Mouse (Mus musculus) frontal cortex, postnatal 36 days (tissue): ENCODE measurements at regions not wholly inside any gene's neighbourhood (a gene's known extent, or its start where the extent isn't known, plus 50 kb on each side); places are given as distances from the start of the nearest gene placed in this dataset.

Experiments used
- DNase-seq, 2 experiments: peaks; one replicate each; pipeline ENCODE4 v3.0.0; 2022; ENCODE audit warnings: low spot score in 2 of 2

- no peak for DNase-seq
Measured at GRCm38 (mm10) chr2:92752156-92752555, 152.6 kb downstream of the Chst1 start.

- DNase-seq: no peak
Measured at GRCm38 (mm10) chr2:92752794-92753193, 153.3 kb downstream of the Chst1 start.

- peak in 1 of 2 experiments; percentile 24 for DNase-seq
Measured at GRCm38 (mm10) chr2:92754505-92755280, 155.2 kb downstream of the Chst1 start.

GRCm38 (mm10) chr2:92756491-92756890 is 157.0 kb downstream of the Chst1 start:
- DNase-seq: no peak

- DNase-seq: no peak
Measured at GRCm38 (mm10) chr2:92758775-92759174, 156.1 kb upstream of the Syt13 start.

GRCm38 (mm10) chr2:92763881-92764635 is 150.8 kb upstream of the Syt13 start:
- DNase-seq: no peak

- no peak for DNase-seq
Measured at GRCm38 (mm10) chr2:92767476-92768005, 147.4 kb upstream of the Syt13 start.

- DNase-seq: peak in 1 of 2 experiments; percentile 43
Measured at GRCm38 (mm10) chr2:92768088-92768487, 146.8 kb upstream of the Syt13 start.

- no peak for DNase-seq
Measured at GRCm38 (mm10) chr2:92769061-92769460, 145.8 kb upstream of the Syt13 start.

- no peak for DNase-seq
Measured at GRCm38 (mm10) chr2:92770098-92770497, 144.8 kb upstream of the Syt13 start.

GRCm38 (mm10) chr2:92772623-92773022 is 142.3 kb upstream of the Syt13 start:
- peak; percentile 24 to 46 for DNase-seq

GRCm38 (mm10) chr2:92776497-92776896 is 138.4 kb upstream of the Syt13 start:
- no peak for DNase-seq

- no peak for DNase-seq
Measured at GRCm38 (mm10) chr2:92779101-92779500, 135.8 kb upstream of the Syt13 start.

GRCm38 (mm10) chr2:92780021-92780420 is 134.9 kb upstream of the Syt13 start:
- DNase-seq: no peak

- DNase-seq: no peak
Measured at GRCm38 (mm10) chr2:92781451-92781850, 133.4 kb upstream of the Syt13 start.

GRCm38 (mm10) chr2:92782621-92783020 is 132.3 kb upstream of the Syt13 start:
- DNase-seq: no peak

- no peak for DNase-seq
Measured at GRCm38 (mm10) chr2:92784916-92785315, 130.0 kb upstream of the Syt13 start.

- no peak for DNase-seq
Measured at GRCm38 (mm10) chr2:92787925-92788410, 126.9 kb upstream of the Syt13 start.

GRCm38 (mm10) chr2:92788875-92789274 is 126.0 kb upstream of the Syt13 start:
- no peak for DNase-seq

GRCm38 (mm10) chr2:92790374-92790773 is 124.5 kb upstream of the Syt13 start:
- DNase-seq: no peak

GRCm38 (mm10) chr2:92799770-92800169 is 115.1 kb upstream of the Syt13 start:
- no peak for DNase-seq

- DNase-seq: no peak
Measured at GRCm38 (mm10) chr2:92800667-92801066, 114.2 kb upstream of the Syt13 start.

- DNase-seq: no peak
Measured at GRCm38 (mm10) chr2:92804916-92805315, 110.0 kb upstream of the Syt13 start.
